Mouse (Mus musculus): Measurements from ENCODE around the gene Loxl4.
A peak's percentile ranks its signal among the peaks of the same experiment; 100 is the strongest.

DNA sequence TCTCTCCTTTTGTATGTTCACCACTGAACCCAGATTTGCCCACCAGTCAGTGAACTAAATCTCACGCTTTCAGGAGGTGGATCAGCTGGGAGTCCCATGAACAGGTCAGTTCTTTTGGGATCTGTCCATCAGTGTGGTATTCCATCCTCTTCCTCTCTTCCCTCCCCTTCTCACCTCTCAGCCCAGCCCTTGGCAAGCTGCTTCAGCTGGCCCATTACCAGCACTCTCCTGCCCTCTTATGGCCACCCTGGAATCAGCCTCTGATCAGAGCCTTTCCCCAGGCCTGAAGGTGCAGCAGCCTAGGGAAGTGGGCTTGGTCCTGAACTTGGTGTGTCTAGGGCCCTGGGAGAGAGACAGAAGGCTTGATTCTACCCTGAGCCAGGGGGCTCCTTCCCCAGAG lies 42.4 kb upstream of the Loxl4 start:
- TF ChIP-seq TAL1 (conservative IDR thresholded peaks at IDR 0.05; ENCODE audit: low read depth, low read length) (no peak), CTCF (IDR thresholded peaks at IDR 0.05; ENCODE audit: low read depth, low read length) (peak; percentile 14; the same call in 1 of the 2 replicates), GATA1 (IDR thresholded peaks at IDR 0.05; ENCODE audit: borderline replicate concordance, low read length) (no peak), POLR2AphosphoS5 (IDR thresholded peaks at IDR 0.05; ENCODE audit: insufficient replicate concordance, low read depth, low read length) (no peak)

All from G1E (cell line).